In genomic region chr13:52275675-52276074, GRCm38 (mm10) we compare ENCODE assay signal across 8 mouse cellular contexts.
DNase-seq lines count a peak whose midpoint lies in the region; ATAC-seq lines count a peak whose summit lies in the region.

No protein-coding gene starts in this region.

- no peak overlapping the region for H3K9ac ChIP-seq in forebrain, embryonic 12.5 days
- H3K9ac ChIP-seq in hindbrain, embryonic 16.5 days (ENCODE audit: low read depth, low read length) = no peak overlapping the region
- no peak overlapping the region for H3K9ac ChIP-seq in limb, embryonic 15.5 days

- 12% methylated on average over 8 of the region's 8 CpGs for WGBS in forebrain, embryonic 12.5 days
- WGBS in hindbrain, embryonic 16.5 days = 8% methylated on average over 8 of the region's 8 CpGs
- WGBS in limb, embryonic 15.5 days = 11% methylated on average over 8 of the region's 8 CpGs

- 0 out of 2 replicates have a peak, but pooled peaks have one; percentile 57 for ATAC-seq in forebrain, embryonic 12.5 days (ENCODE audit: low FRiP score)
- ATAC-seq in hindbrain, embryonic 16.5 days = peak; percentile 72
- ATAC-seq in limb, embryonic 15.5 days (ENCODE audit: insufficient number of reproducible peaks, low FRiP score, low TSS enrichment, low read depth) = peak; percentile 44; the same call in 1 of the 2 replicates

- 0 out of 2 replicates have a peak overlapping the region, but pooled peaks have one; percentile 11 for H3K4me3 ChIP-seq in forebrain, embryonic 12.5 days (replicated peaks)
- no peak overlapping the region for H3K4me3 ChIP-seq in hindbrain, embryonic 16.5 days (ENCODE audit: low read length)
- H3K4me3 ChIP-seq in limb, embryonic 15.5 days = no peak overlapping the region

- H3K9me3 ChIP-seq in forebrain, embryonic 12.5 days = no peaks in the 10 kb centered on the region
- H3K9me3 ChIP-seq in hindbrain, embryonic 16.5 days (ENCODE audit: control insufficient read depth, low read length) = no peaks in the 10 kb centered on the region
- no peaks in the 10 kb centered on the region for H3K9me3 ChIP-seq in limb, embryonic 15.5 days

- peak overlapping the region; percentile 31; the same call in 1 of the 2 replicates for H3K4me2 ChIP-seq in forebrain, embryonic 12.5 days
- H3K4me2 ChIP-seq in hindbrain, embryonic 16.5 days (ENCODE audit: low read length) = peak overlapping the region; percentile 6
- H3K4me2 ChIP-seq in limb, embryonic 15.5 days = no peak overlapping the region

- H3K36me3 ChIP-seq in forebrain, embryonic 12.5 days (replicated peaks) = no peaks in the 10 kb centered on the region
- H3K36me3 ChIP-seq in hindbrain, embryonic 16.5 days (ENCODE audit: control insufficient read depth, insufficient read depth, low read length) = no peaks in the 10 kb centered on the region
- no peaks in the 10 kb centered on the region for H3K36me3 ChIP-seq in limb, embryonic 15.5 days

- peaks cover 27% of the 10 kb centered on the region for H3K27me3 ChIP-seq in forebrain, embryonic 12.5 days
- H3K27me3 ChIP-seq in hindbrain, embryonic 16.5 days (replicated peaks; ENCODE audit: control insufficient read depth, insufficient read depth, low read length) = no peaks in the 10 kb centered on the region
- H3K27me3 ChIP-seq in limb, embryonic 15.5 days = no peaks in the 10 kb centered on the region

- H3K4me1 ChIP-seq in forebrain, embryonic 12.5 days = peaks cover 5% of the 10 kb centered on the region; the same call in 1 of the 2 replicates
- H3K4me1 ChIP-seq in hindbrain, embryonic 16.5 days (ENCODE audit: control insufficient read depth, insufficient read depth, low read depth, low read length) = no peaks in the 10 kb centered on the region
- no peaks in the 10 kb centered on the region for H3K4me1 ChIP-seq in limb, embryonic 15.5 days

- peak; percentile 39 for DNase-seq in left cerebral cortex, adult 11 months (ENCODE audit: low spot score)
- DNase-seq in left cerebral cortex, adult 8-10 months (ENCODE audit: low spot score in 2 of 2) = no peak
- DNase-seq in c-Kit-positive CD71-negative TER-119-negative erythroid progenitor cells, embryonic 14.5 days (ENCODE audit: low read depth) = peak; percentile 30
- DNase-seq in naive thymus-derived CD4-positive, alpha-beta T cell, adult 2 months (ENCODE audit: low read depth) = peak; percentile 68
- DNase-seq in testis, postnatal 14 days (ENCODE audit: low spot score) = peak; percentile 17

- no peak overlapping the region for H3K27ac ChIP-seq in forebrain, embryonic 12.5 days
- H3K27ac ChIP-seq in hindbrain, embryonic 16.5 days (ENCODE audit: low read depth, low read length) = no peak overlapping the region
- no peak overlapping the region for H3K27ac ChIP-seq in limb, embryonic 15.5 days

Comparison
In these comparisons a context has a peak if more than half of its experiments do, and no peak if none do; other contexts are left out.
1. DNase-seq: peak in left cerebral cortex, adult 11 months (single experiment), c-Kit-positive CD71-negative TER-119-negative erythroid progenitor cells, embryonic 14.5 days (single experiment), naive thymus-derived CD4-positive, alpha-beta T cell, adult 2 months (single experiment) and testis, postnatal 14 days (single experiment); none in left cerebral cortex, adult 8-10 months (0 of 2).
2. Peak in every context shown above with its lines, with median percentiles within 50 percentile points of each other: ATAC-seq.